Mouse (Mus musculus): ENCODE data around the gene Spsb3. TPM values are rescaled to one million over a fixed set of nuclear protein-coding genes. Genes with fewer than 3 reads are reported as not detected.

Spsb3 gene
- polyA plus RNA-seq, 1 experiment, result 10.5 TPM

DNA sequence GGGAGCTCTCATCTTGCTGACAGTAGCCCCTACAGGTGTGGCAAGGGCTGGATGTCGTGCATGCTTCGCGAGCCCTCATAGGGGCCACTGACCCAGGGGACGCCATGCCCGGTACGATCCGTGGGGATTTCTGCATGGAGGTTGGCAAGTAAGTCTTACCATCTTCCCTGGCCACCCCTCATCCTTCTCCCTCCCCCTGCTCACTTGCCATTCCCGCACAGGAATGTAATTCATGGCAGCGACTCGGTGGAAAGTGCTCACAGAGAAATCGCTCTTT, 10.5 kb downstream of the Spsb3 start:
- no peaks in the 10 kb centered on the region for H3K4me1 ChIP-seq (ENCODE audit: control insufficient read depth, insufficient read depth, low read length)
- H3K4me3 ChIP-seq (ENCODE audit: low read depth, low read length), result peak overlapping the region; percentile 92
- peak overlapping the region; percentile 69; the same call in 1 of the 2 replicates for H3K27ac ChIP-seq (ENCODE audit: insufficient read depth, low read length)
- TF ChIP-seq POLR2A (IDR thresholded peaks at IDR 0.05; ENCODE audit: insufficient read depth, low read length), result no peak
- no peak for TF ChIP-seq EP300 (IDR thresholded peaks at IDR 0.05; ENCODE audit: insufficient read depth, low read depth, low read length)
- no peak for TF ChIP-seq CTCF (IDR thresholded peaks at IDR 0.05; ENCODE audit: low read depth, low read length)
- no peaks in the 10 kb centered on the region for H3K27me3 ChIP-seq (ENCODE audit: control insufficient read depth, insufficient read depth, low read length, poor library complexity, severe bottlenecking)
- no peaks in the 10 kb centered on the region for H3K9me3 ChIP-seq (replicated peaks; ENCODE audit: control insufficient read depth, insufficient read depth, low read length, poor library complexity, severe bottlenecking)
- peaks cover 8% of the 10 kb centered on the region; the same call in 1 of the 2 replicates for H3K36me3 ChIP-seq (ENCODE audit: control insufficient read depth, insufficient read depth, low read length, poor library complexity, severe bottlenecking)
- peak overlapping the region; percentile 68 for H3K9ac ChIP-seq (ENCODE audit: low read depth, poor library complexity, severe bottlenecking)

DNA sequence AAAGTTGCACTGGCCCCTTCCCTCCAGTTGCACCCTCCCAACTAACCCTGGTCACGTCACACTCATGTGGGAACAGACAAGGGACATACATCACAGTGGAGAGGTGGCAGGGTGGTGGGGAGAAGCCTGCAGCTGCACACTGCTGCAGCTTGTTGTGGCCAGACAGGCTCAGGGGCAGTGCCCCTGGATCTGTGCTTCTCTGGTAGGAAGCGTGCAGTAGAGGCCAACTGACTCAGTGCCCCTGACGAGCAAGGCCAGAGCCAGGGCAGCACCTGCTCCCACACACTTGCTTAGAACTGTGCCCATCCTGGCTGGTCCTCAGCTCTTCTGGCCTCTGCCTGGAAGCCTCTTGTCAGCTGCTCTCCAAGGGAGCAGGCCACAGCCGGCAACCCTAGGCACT, 11.2 kb downstream of the Spsb3 start:
- Histone ChIP-seq H3K9ac (ENCODE audit: low read depth, poor library complexity, severe bottlenecking) (no peak overlapping the region), H3K27ac (ENCODE audit: insufficient read depth, low read length) (no peak overlapping the region), H3K27me3 (ENCODE audit: control insufficient read depth, insufficient read depth, low read length, poor library complexity, severe bottlenecking) (no peaks in the 10 kb centered on the region), H3K4me3 (ENCODE audit: low read depth, low read length) (no peak overlapping the region), H3K4me1 (ENCODE audit: control insufficient read depth, insufficient read depth, low read length) (no peaks in the 10 kb centered on the region), H3K36me3 (ENCODE audit: control insufficient read depth, insufficient read depth, low read length, poor library complexity, severe bottlenecking) (peaks cover 8% of the 10 kb centered on the region; the same call in 1 of the 2 replicates), H3K9me3 (replicated peaks; ENCODE audit: control insufficient read depth, insufficient read depth, low read length, poor library complexity, severe bottlenecking) (no peaks in the 10 kb centered on the region)
- TF ChIP-seq CTCF (IDR thresholded peaks at IDR 0.05; ENCODE audit: low read depth, low read length) (no peak), EP300 (IDR thresholded peaks at IDR 0.05; ENCODE audit: insufficient read depth, low read depth, low read length) (no peak), POLR2A (IDR thresholded peaks at IDR 0.05; ENCODE audit: insufficient read depth, low read length) (no peak)

DNA sequence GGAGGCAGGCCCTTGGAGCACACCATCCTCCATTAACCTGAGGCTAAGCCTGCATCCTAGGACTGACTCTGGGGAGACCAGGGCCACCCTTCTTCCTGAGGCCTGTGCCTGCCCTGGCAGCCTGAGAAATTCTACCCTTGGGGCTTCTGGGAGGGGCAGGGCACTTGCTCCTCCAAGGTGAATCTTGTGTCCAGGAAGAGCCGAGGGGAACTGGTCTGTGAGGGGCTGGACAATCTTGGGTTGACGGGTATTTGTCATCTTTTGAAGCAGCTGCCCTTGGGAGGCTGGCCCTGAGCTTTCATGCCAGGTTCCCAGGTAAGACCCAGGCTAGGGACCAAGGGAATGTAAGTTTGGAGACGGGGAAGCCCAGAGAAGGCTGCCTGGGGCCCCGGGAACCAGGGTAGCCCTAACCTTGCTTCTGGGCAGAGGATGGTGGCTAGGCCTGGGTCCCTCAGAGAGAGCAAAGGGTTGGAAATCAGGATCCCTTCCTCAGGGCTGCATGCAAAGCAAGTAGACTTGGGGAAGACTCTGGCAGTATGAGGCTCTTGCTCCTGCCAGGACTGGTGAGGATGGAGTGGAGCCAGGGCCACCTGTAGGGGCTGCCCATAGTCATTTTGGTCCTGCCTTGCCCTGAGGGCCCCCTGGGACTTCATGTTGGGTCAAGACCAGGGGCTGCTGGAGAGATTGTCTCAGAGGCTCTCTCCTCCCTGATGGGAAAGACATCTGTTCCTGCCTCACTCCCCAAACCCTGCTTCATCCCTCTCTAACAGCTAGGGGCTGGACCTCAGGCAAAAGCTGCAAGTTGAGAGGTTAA, 11.8 kb downstream of the Spsb3 start:
- Histone ChIP-seq H3K9ac (ENCODE audit: low read depth, poor library complexity, severe bottlenecking) (no peak overlapping the region), H3K4me1 (ENCODE audit: control insufficient read depth, insufficient read depth, low read length) (no peaks in the 10 kb centered on the region), H3K27ac (ENCODE audit: insufficient read depth, low read length) (no peak overlapping the region), H3K9me3 (replicated peaks; ENCODE audit: control insufficient read depth, insufficient read depth, low read length, poor library complexity, severe bottlenecking) (no peaks in the 10 kb centered on the region), H3K36me3 (ENCODE audit: control insufficient read depth, insufficient read depth, low read length, poor library complexity, severe bottlenecking) (peaks cover 8% of the 10 kb centered on the region; the same call in 1 of the 2 replicates), H3K27me3 (ENCODE audit: control insufficient read depth, insufficient read depth, low read length, poor library complexity, severe bottlenecking) (no peaks in the 10 kb centered on the region), H3K4me3 (ENCODE audit: low read depth, low read length) (no peak overlapping the region)
- no peak for TF ChIP-seq POLR2A (IDR thresholded peaks at IDR 0.05; ENCODE audit: insufficient read depth, low read length)
- no peak for TF ChIP-seq CTCF (IDR thresholded peaks at IDR 0.05; ENCODE audit: low read depth, low read length)
- TF ChIP-seq EP300 (IDR thresholded peaks at IDR 0.05; ENCODE audit: insufficient read depth, low read depth, low read length), result no peak

DNA sequence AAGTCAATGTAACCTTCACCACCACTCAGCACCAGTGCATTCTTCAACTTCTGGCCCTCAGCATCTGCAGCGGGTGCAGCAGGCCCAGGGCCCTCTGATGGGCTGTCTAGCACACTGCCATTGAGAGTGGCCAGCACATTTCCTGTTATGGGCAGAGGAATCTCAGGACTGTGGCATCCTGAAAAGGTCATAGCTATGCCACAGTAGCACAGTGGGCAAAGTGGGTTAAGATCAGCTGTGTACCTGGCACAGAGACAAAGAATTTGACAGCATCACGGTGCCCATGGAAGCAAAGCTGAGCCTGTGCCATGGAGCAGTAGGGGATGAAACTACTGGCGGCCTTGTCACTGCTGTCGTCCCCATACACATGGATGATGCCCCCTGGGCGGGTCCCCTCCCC, 12.7 kb downstream of the Spsb3 start:
- peaks cover 8% of the 10 kb centered on the region; the same call in 1 of the 2 replicates for H3K36me3 ChIP-seq (ENCODE audit: control insufficient read depth, insufficient read depth, low read length, poor library complexity, severe bottlenecking)
- no peak overlapping the region for H3K27ac ChIP-seq (ENCODE audit: insufficient read depth, low read length)
- TF ChIP-seq CTCF (IDR thresholded peaks at IDR 0.05; ENCODE audit: low read depth, low read length), result no peak
- no peak for TF ChIP-seq EP300 (IDR thresholded peaks at IDR 0.05; ENCODE audit: insufficient read depth, low read depth, low read length)
- no peak for TF ChIP-seq POLR2A (IDR thresholded peaks at IDR 0.05; ENCODE audit: insufficient read depth, low read length)
- no peak overlapping the region for H3K4me3 ChIP-seq (ENCODE audit: low read depth, low read length)
- no peaks in the 10 kb centered on the region for H3K4me1 ChIP-seq (ENCODE audit: control insufficient read depth, insufficient read depth, low read length)
- no peak overlapping the region for H3K9ac ChIP-seq (ENCODE audit: low read depth, poor library complexity, severe bottlenecking)
- no peaks in the 10 kb centered on the region for H3K9me3 ChIP-seq (replicated peaks; ENCODE audit: control insufficient read depth, insufficient read depth, low read length, poor library complexity, severe bottlenecking)
- H3K27me3 ChIP-seq (ENCODE audit: control insufficient read depth, insufficient read depth, low read length, poor library complexity, severe bottlenecking), result no peaks in the 10 kb centered on the region

DNA sequence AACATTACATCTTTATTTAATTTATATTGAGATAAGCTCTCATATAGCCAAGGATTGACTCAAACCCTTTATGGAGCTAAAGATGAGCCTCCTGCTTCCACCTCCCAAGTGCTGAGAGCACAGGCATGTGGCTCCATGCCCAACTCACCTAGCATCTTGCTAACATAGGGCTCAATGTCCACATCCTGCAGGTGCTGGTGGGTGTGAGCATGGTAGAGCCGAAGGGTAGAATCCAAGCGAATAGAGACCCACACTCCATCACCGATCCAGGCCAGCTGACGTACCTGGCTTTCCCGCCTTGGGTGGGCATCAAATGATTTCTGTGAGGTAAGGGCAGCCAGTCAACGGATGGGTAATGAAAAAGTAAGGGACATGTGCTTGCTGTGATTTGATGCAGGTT, 13.6 kb downstream of the Spsb3 start:
- peaks cover 12% of the 10 kb centered on the region for H3K36me3 ChIP-seq (ENCODE audit: control insufficient read depth, insufficient read depth, low read length, poor library complexity, severe bottlenecking)
- H3K27me3 ChIP-seq (ENCODE audit: control insufficient read depth, insufficient read depth, low read length, poor library complexity, severe bottlenecking), result no peaks in the 10 kb centered on the region
- H3K27ac ChIP-seq (ENCODE audit: insufficient read depth, low read length), result no peak overlapping the region
- no peak for TF ChIP-seq EP300 (IDR thresholded peaks at IDR 0.05; ENCODE audit: insufficient read depth, low read depth, low read length)
- no peak for TF ChIP-seq CTCF (IDR thresholded peaks at IDR 0.05; ENCODE audit: low read depth, low read length)
- TF ChIP-seq POLR2A (IDR thresholded peaks at IDR 0.05; ENCODE audit: insufficient read depth, low read length), result no peak
- H3K9ac ChIP-seq (ENCODE audit: low read depth, poor library complexity, severe bottlenecking), result no peak overlapping the region
- no peaks in the 10 kb centered on the region for H3K9me3 ChIP-seq (replicated peaks; ENCODE audit: control insufficient read depth, insufficient read depth, low read length, poor library complexity, severe bottlenecking)
- no peaks in the 10 kb centered on the region for H3K4me1 ChIP-seq (ENCODE audit: control insufficient read depth, insufficient read depth, low read length)
- H3K4me3 ChIP-seq (ENCODE audit: low read depth, low read length), result no peak overlapping the region

DNA sequence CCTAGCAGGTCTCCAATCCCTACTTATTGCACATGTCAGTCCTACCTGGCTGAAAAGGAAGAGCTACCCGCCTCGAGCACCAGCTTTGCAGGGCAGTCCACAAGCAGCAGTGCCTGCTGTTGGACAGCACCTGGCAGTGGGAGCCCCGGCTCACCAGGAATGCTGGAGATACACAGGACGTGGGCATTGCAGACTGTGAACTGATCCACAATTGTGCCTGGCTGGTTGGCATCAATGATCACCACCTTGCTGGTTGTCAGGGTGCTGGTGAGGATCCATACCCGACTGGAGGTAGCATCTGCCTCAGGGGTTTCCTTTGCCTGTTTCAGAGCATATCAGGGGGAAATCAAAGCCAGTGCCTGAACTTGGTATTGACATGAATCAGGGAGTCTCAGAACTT, 15.7 kb downstream of the Spsb3 start:
- no peak overlapping the region for H3K4me3 ChIP-seq (ENCODE audit: low read depth, low read length)
- TF ChIP-seq POLR2A (IDR thresholded peaks at IDR 0.05; ENCODE audit: insufficient read depth, low read length), result no peak
- no peak for TF ChIP-seq EP300 (IDR thresholded peaks at IDR 0.05; ENCODE audit: insufficient read depth, low read depth, low read length)
- TF ChIP-seq CTCF (IDR thresholded peaks at IDR 0.05; ENCODE audit: low read depth, low read length), result no peak
- H3K9ac ChIP-seq (ENCODE audit: low read depth, poor library complexity, severe bottlenecking), result no peak overlapping the region
- no peaks in the 10 kb centered on the region for H3K9me3 ChIP-seq (replicated peaks; ENCODE audit: control insufficient read depth, insufficient read depth, low read length, poor library complexity, severe bottlenecking)
- H3K27ac ChIP-seq (ENCODE audit: insufficient read depth, low read length), result no peak overlapping the region
- H3K27me3 ChIP-seq (ENCODE audit: control insufficient read depth, insufficient read depth, low read length, poor library complexity, severe bottlenecking), result no peaks in the 10 kb centered on the region
- no peaks in the 10 kb centered on the region for H3K4me1 ChIP-seq (ENCODE audit: control insufficient read depth, insufficient read depth, low read length)
- H3K36me3 ChIP-seq (ENCODE audit: control insufficient read depth, insufficient read depth, low read length, poor library complexity, severe bottlenecking), result peaks cover 12% of the 10 kb centered on the region
